Mouse (Mus musculus): ENCODE data around the gene R3hdm4.

R3hdm4 gene
- long read RNA-seq, experiment 1, transcript R3hdm4-201 (8 exons, 1,898 nt), result major isoform, 48 of 80 reads
- long read RNA-seq, experiment 1, partial matches to known transcripts, result 4 of 80 reads
- long read RNA-seq, experiment 1, other reads (novel, unspliced or antisense), result 28 of 80 reads
- long read RNA-seq, experiment 2, transcript R3hdm4-201 (8 exons, 1,898 nt), result major isoform, 27 of 52 reads
- long read RNA-seq, experiment 2, partial matches to known transcripts, result 6 of 52 reads
- long read RNA-seq, experiment 2, other reads (novel, unspliced or antisense), result 19 of 52 reads

- intact Hi-C loops (cut with DNase I), result loop anchor here (5.0 kb wide), 1 partner anchor 39 kb away; no protein-coding TSS in a partner anchor
These were observed at the start of gene R3hdm4 for GRCm38 (mm10) chr10:79920958-79921535. Gene R3hdm4 (minus strand): TSS chr10:79921208.

- intact Hi-C loops (cut with DNase I), result no loop called here
These were observed 49.6 kb upstream of the R3hdm4 start, which contains the start of gene Grin3b for GRCm38 (mm10) chr10:79970415-79971182. Gene Grin3b (plus strand): TSS chr10:79970715.

DNA sequence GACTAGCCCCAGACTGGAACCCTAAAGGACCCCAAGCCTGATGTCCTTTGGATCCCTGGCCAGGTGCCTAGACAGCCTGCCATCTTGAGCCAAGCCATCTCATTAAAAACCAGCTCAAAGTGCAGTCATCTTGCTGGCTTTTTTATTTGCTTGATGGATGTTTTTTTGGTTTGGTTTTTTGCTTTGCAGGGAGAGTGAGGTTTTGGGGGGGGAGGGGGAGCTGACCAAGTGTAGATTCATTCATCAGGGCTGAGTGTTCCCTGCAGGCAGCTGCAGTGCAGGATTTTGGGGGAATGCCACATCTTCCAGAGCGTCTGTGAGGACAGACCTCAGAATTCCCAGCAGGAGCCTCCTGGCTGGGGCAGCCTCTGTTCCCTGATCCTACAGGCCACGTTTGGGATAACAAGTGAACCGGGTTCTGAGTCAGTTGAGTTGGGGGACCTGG is 48.1 kb upstream of the R3hdm4 start:
- intact Hi-C loops (cut with DNase I), result no loop called here

DNA sequence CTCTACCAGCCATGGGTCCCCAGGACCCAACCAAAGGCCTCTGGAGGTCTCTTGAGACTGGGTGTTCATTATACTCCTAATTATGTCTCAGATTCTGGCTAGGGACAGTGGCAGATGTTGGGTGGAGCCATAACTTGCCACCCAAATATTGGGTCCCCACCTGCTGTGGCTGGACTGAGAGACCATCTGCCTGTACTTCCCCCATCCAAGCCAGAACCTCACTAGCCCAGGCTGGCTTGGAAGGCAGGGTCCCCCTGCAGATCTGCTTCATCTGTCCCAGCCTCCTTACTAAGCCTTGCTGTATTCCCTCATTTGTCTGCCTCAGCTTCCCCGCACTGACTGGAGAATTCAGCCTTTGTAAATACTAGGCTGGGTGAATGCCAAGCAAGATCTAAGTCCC is 47.2 kb upstream of the R3hdm4 start:
- intact Hi-C loops (cut with DNase I), result no loop called here

DNA sequence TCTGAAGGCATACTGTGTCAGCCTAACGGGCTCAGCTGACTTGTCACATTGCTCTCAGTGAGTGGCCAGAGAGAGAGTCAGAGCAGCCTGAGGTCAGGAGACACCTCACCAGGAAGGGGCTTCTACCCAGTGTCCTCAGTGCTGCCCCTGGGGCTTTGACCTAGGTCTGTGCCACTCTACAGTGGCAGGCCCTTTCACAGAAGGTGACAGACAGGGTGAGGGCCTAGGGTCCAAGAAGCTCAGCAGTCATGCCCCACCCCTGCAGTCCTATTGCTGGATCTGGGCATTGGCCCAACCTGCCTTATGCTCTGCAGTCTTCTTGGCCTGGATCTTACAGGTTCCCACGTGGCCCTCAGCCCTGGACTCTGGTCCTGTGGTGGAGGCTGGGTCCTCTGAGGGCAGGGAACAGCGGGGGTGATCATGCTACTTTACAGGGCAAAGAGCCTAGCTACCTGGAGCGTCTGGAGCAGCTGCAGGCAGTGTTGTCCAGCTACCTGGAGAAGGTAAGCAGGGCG is 45.9 kb upstream of the R3hdm4 start:
- intact Hi-C loops (cut with DNase I), result no loop called here

GRCm38 (mm10) chr10:79965325-79965724 is 44.3 kb upstream of the R3hdm4 start:
- intact Hi-C loops (cut with DNase I), result no loop called here

- intact Hi-C loops (cut with DNase I), result loop anchor here (5.0 kb wide), 1 partner anchor 173 kb away; the partner anchor contains the start of gene Atp5d
These were observed 43.7 kb upstream of the R3hdm4 start for GRCm38 (mm10) chr10:79964727-79965126.

DNA sequence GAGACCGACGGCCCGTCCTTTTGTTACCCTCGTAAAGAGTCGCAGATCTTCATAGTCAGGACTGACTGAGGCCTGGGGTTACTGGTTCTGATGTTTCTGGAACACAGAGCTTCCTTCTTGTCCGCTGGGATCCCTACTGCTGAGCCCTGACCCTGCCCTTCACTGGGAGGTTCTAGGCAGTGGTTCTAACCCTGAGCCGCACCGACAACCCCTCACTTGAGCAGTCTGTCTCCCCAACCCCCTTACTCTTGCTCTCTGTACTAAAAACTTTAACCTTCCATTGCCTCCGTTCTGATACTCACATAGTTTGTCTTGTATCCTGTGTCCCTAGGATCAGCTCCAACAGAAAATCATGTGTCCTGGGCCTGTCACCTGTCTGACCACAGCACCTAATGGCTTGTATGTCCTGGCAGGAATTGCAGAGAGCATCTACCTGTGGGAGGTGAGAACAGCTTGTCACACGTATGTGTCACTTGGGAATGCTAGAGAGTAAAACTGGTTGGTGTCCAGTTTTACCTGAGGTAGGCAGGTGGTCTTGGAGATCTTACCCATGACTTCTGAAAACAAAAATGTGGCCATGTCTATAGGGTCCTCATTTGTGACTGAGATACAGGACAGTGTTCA is 39.8 kb upstream of the R3hdm4 start:
- intact Hi-C loops (cut with DNase I), result loop anchor here (5.0 kb wide), 1 partner anchor 177 kb away; the partner anchor contains the start of gene Atp5d

DNA sequence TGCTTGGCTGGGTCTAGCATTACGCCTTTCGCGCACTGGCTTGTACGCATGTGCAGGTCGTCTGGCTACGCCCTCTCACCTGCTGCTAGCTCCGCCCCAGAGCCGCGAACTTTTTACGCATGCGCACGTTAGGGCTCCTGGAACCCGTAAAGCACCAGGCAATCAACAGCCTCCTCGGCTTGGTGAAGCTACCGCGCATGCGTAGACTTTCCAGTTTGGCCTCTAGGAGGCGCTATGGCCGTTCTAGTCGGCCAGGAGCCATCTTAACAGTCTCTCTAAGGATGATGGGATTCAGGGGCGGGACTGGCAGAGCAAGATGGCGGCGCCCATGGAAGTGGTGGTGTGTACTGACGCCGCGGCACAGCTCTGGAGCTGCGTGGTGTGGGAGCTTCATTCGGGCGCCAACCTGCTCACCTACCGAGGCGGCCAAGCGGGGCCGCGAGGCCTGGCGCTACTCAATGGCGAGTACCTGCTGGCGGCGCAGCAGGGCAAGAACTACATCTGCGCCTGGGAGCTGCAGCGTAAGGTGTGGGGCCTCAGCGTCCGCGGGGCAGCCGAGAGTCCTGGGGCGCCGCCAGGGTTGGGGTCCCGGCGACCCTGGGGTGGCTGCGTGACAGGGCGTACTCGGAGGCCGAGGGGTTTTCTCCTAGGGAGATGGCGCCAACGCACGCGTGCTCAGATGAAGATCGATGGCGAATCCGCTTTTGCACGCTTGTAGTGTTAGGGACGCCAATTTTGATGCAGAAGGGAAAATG is 39.0 kb upstream of the R3hdm4 start, which contains the start of gene Wdr18:
Gene Wdr18 (plus strand): TSS at position 306 of the 755 bp plus-strand sequence.
- intact Hi-C loops (cut with DNase I), result loop anchor here (5.0 kb wide), 3 partner anchors 68 to 177 kb away; partner anchors contain the start of genes Atp5d and Cfd

- intact Hi-C loops (cut with DNase I), result loop anchor here (5.0 kb wide), 2 partner anchors 67 to 127 kb away; partner anchors contain the start of gene Cfd
These were observed 38.4 kb upstream of the R3hdm4 start for GRCm38 (mm10) chr10:79959412-79959811.

- intact Hi-C loops (cut with DNase I), result loop anchor here (1.0 to 5.0 kb wide), 3 partner anchors 33 to 126 kb away; partner anchors contain the start of gene Cfd
These were observed 37.3 kb upstream of the R3hdm4 start for GRCm38 (mm10) chr10:79958140-79958816.

DNA sequence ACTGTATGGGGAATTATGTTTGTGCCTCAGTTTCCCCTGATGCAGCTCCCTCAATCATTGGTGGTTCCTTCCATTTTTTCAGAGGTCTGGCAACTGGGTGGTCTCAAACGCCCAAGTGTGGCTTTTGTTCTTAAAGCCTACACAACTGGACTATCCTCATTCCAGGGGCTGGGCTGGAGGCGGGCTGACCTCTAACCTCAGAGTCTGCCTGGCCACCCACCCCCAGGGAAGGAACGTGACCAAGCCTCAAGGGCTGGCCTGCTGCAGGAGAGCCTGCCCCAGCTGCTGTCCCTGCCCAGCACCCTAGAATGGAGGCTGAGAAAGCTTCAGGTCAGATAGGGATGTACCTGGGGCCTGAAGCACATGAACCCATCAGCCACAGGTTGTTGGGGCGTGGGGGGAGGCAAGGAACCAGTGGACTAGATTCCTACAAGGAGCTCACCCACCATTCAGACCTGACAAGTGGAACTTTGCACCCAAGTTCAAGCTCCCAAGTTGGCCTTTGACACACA is 35.7 kb upstream of the R3hdm4 start:
- intact Hi-C loops (cut with DNase I), result loop anchor here (5.0 kb wide), 2 partner anchors 64 to 124 kb away; partner anchors contain the start of gene Cfd

DNA sequence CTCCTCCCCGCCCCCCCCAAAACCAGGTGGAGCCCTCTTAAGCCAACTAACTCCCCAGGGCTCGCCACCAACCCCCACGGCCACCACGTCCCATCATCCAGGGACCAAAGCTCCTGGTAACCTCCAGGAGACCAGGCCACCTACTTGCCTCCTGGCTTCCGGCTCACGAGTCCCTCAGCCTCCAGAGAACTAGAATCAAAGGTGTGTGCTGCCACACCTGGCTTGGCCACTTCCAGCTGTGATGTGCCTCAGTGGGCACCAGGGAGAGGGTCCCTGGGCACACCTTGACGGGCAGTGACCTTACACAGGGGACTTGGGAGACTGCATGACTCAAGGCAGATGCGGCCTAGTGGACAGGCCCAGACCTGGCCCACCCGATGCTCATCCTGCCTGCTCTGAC is 34.7 kb upstream of the R3hdm4 start:
- intact Hi-C loops (cut with DNase I), result loop anchor here (5.0 kb wide), 2 partner anchors 63 to 123 kb away; partner anchors contain the start of gene Cfd

DNA sequence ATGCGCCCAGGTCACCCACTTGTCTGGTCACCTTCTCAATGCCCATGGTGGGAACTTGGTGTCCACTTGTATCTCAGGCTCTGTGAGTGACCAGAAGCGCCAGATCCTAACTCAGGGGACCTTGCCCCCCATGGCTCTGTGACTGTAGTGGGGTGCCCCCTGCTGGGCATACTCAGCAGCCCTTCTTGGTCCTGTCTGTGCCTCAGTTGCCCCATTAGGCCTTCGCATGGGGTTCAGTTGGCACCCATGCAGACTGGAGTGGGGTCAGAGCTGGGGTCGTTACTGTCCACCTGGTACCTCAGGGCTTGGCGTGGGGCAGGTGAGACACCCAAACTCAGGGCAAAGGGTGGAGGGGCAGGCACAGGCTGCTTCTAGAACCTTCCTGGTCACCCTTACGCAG is 32.9 kb upstream of the R3hdm4 start:
- intact Hi-C loops (cut with DNase I), result loop anchor here (1.0 kb wide), 1 partner anchor 29 kb away; no protein-coding TSS in a partner anchor

- intact Hi-C loops (cut with DNase I), result no loop called here
These were observed 29.7 kb upstream of the R3hdm4 start for GRCm38 (mm10) chr10:79950661-79951060.

- intact Hi-C loops (cut with DNase I), result no loop called here
These were observed 28.9 kb upstream of the R3hdm4 start for GRCm38 (mm10) chr10:79949873-79950272.

DNA sequence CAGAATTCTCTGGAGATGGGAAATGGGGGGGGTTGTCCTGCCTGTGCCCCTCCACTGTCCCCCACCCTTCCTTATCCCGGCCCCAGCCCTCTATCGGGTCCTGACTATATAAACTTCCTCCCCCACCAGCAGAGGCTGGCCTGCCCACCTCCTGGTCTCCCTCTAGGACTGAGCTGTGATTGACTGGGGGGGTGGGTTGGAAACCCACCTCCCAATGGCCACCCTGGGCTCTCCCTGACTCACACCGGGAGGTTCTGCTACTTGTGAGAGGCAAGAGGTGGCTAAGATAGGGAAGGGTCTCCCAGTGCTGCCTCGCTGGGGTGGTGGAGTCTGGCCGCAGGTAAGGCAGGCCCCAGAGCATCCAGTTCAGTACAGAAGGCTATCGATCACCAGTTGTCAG is 26.5 kb upstream of the R3hdm4 start:
- intact Hi-C loops (cut with DNase I), result no loop called here

DNA sequence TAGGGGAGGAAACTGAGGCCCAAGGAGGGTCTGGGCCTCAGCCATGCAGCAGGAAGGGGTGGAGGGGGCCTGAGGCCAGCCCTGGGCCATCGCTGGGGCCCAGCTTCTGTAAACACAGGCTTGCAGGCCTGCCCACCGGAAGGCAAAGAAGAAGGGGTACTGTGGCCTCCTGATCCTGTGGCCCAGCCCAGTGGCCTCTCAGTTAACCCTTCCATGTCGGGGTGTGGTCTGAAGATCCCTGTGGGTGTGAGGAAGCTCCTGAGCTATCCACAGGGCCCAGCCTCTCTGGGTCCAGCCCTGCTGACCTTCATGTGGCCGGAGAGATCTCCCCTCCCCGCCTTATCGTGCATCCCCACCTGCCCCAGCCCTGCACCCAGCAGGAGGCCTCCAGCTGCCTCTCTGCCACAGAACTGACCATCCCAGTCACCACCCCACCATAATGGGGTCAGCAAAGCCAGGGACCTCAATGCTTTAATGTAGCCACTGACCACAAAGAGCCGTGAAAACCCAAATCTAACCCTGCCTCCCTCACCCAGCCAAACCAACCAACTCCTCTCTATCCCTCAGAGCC is 25.8 kb upstream of the R3hdm4 start:
- intact Hi-C loops (cut with DNase I), result no loop called here

All from adrenal gland (tissue).